Mouse (Mus musculus) hindbrain, embryonic 12.5 days (tissue): ENCODE data around the gene Cenpm. TPM values are rescaled to one million over a fixed set of nuclear protein-coding genes. Genes with fewer than 3 reads are reported as not detected.
A peak's percentile ranks its signal among the peaks of the same experiment; 100 is the strongest.

Experiments
- ATAC-seq: fragments of 200-750 bp; cut with Nextera tagmentation; 2 replicates; pipeline ENCODE4 v1.8.0; 2017; ENCODE audit warnings: moderate TSS enrichment; ENCODE audit not compliant: low FRiP score
- H3K27ac ChIP-seq: fragments of 300-500 bp; sonication (generic); 2 replicates; pipeline ENCODE4 v1.5.1; 2016; ENCODE audit warnings: mild to moderate bottlenecking
- H3K27me3 ChIP-seq: fragments of 300-500 bp; sonication (generic); 2 replicates; pipeline ENCODE4 v1.6.1; 2016; ENCODE audit warnings: mild to moderate bottlenecking
- H3K36me3 ChIP-seq: fragments of 300-500 bp; sonication (generic); 2 replicates; pipeline ENCODE4 v1.6.1; 2016; ENCODE audit warnings: mild to moderate bottlenecking
- H3K4me1 ChIP-seq: fragments of 300-500 bp; sonication (generic); 2 replicates; pipeline ENCODE4 v1.6.1; 2016
- H3K4me2 ChIP-seq: fragments of 300-500 bp; sonication (generic); replicated peaks from 2 replicates; pipeline ENCODE4 v1.6.1; 2016; ENCODE audit warnings: mild to moderate bottlenecking
- H3K4me3 ChIP-seq: fragments of 300-500 bp; sonication (generic); 2 replicates; pipeline ENCODE4 v1.5.1; 2016; ENCODE audit warnings: mild to moderate bottlenecking
- H3K9ac ChIP-seq: fragments of 300-500 bp; sonication (generic); 2 replicates; pipeline ENCODE4 v1.6.1; 2016; ENCODE audit warnings: mild to moderate bottlenecking, moderate library complexity
- H3K9me3 ChIP-seq: fragments of 300-500 bp; sonication (generic); replicated peaks from 2 replicates; pipeline ENCODE4 v1.6.1; 2016; ENCODE audit warnings: mild to moderate bottlenecking
- WGBS: fragments of 180-500 bp; shearing (Covaris S2); methylation state at CpG from one replicate; pipeline ENCODE4 v1.1.7; 2016; 5-methylcytosine and 5-hydroxymethylcytosine counted together
- polyA plus RNA-seq: library from polyadenylated mRNA; unstranded; fragments of >200 nt; fragmentation: Nextera tagmentation; extraction: Ambion mirVana; gene quantifications from 2 replicates; pipeline ENCODE4 v1.2.1, GENCODE M21; 2016

The Cenpm gene
- polyA plus RNA-seq, 1 experiment from 2014 or later: 51.1 TPM

GRCm38 (mm10) chr15:82198342-82198741, 46.2 kb downstream of the Cenpm start:
- Histone ChIP-seq H3K36me3 (peaks cover 96% of the 10 kb centered on the region), H3K4me3 (no peak overlapping the region), H3K9ac (no peak overlapping the region), H3K4me1 (no peaks in the 10 kb centered on the region), H3K27ac (no peak overlapping the region), H3K4me2 (no peak overlapping the region), H3K27me3 (no peaks in the 10 kb centered on the region), H3K9me3 (no peaks in the 10 kb centered on the region)
- 88% methylated on average over 7 of the region's 7 CpGs for WGBS
- ATAC-seq: no peak

- no peak for ATAC-seq
- 96% methylated on average over 11 of the region's 11 CpGs for WGBS
- H3K27ac ChIP-seq: no peak overlapping the region
These were observed 46.6 kb downstream of the Cenpm start for GRCm38 (mm10) chr15:82197937-82198336.

GRCm38 (mm10) chr15:82197246-82197750, 47.2 kb downstream of the Cenpm start:
- Histone ChIP-seq H3K27me3 (no peaks in the 10 kb centered on the region), H3K4me2 (no peak overlapping the region), H3K9ac (no peak overlapping the region), H3K36me3 (peaks cover 96% of the 10 kb centered on the region), H3K27ac (no peak overlapping the region), H3K4me1 (no peaks in the 10 kb centered on the region), H3K4me3 (no peak overlapping the region), H3K9me3 (no peaks in the 10 kb centered on the region)
- ATAC-seq: no peak
- WGBS: 93% methylated on average over 10 of the region's 10 CpGs

More at GRCm38 (mm10) chr15:82197937-82198336, 46.6 kb downstream of the Cenpm start:
- Histone ChIP-seq H3K9me3 (no peaks in the 10 kb centered on the region), H3K4me3 (no peak overlapping the region), H3K36me3 (peaks cover 96% of the 10 kb centered on the region), H3K9ac (no peak overlapping the region), H3K27me3 (no peaks in the 10 kb centered on the region), H3K4me1 (no peaks in the 10 kb centered on the region), H3K4me2 (no peak overlapping the region)

- no peak for ATAC-seq
- Histone ChIP-seq H3K27me3 (no peaks in the 10 kb centered on the region), H3K9me3 (no peaks in the 10 kb centered on the region), H3K4me3 (no peak overlapping the region), H3K9ac (no peak overlapping the region), H3K4me1 (no peaks in the 10 kb centered on the region), H3K27ac (0 out of 2 replicates have a peak overlapping the region, but pooled peaks have one; percentile 7), H3K4me2 (no peak overlapping the region), H3K36me3 (peaks cover 96% of the 10 kb centered on the region)
- WGBS: 90% methylated on average over 12 of the region's 12 CpGs
These were observed 48.2 kb downstream of the Cenpm start for GRCm38 (mm10) chr15:82196300-82196699.

GRCm38 (mm10) chr15:82192617-82193016, 51.9 kb downstream of the Cenpm start:
- Histone ChIP-seq H3K4me1 (no peaks in the 10 kb centered on the region), H3K9me3 (no peaks in the 10 kb centered on the region), H3K36me3 (peaks cover 95% of the 10 kb centered on the region), H3K4me3 (no peak overlapping the region), H3K27ac (no peak overlapping the region), H3K9ac (no peak overlapping the region), H3K27me3 (no peaks in the 10 kb centered on the region), H3K4me2 (no peak overlapping the region)
- WGBS: 84% methylated on average over 8 of the region's 8 CpGs
- ATAC-seq: no peak

GRCm38 (mm10) chr15:82188481-82189240, 55.9 kb downstream of the Cenpm start:
- WGBS: 96% methylated on average over 10 of the region's 10 CpGs
- Histone ChIP-seq H3K4me2 (no peak overlapping the region), H3K9me3 (no peaks in the 10 kb centered on the region), H3K4me3 (no peak overlapping the region), H3K9ac (no peak overlapping the region), H3K4me1 (no peaks in the 10 kb centered on the region), H3K27me3 (no peaks in the 10 kb centered on the region), H3K27ac (no peak overlapping the region), H3K36me3 (peaks cover 96% of the 10 kb centered on the region)
- no peak for ATAC-seq

GRCm38 (mm10) chr15:82187924-82188323, 56.6 kb downstream of the Cenpm start:
- ATAC-seq: no peak
- no peaks in the 10 kb centered on the region for H3K9me3 ChIP-seq
- H3K9ac ChIP-seq: no peak overlapping the region
- H3K4me1 ChIP-seq: no peaks in the 10 kb centered on the region
- WGBS: 86% methylated on average over 1 of the region's 1 CpGs
- H3K27ac ChIP-seq: no peak overlapping the region
- H3K36me3 ChIP-seq: peaks cover 96% of the 10 kb centered on the region
- H3K4me3 ChIP-seq: no peak overlapping the region
- H3K27me3 ChIP-seq: no peaks in the 10 kb centered on the region
- H3K4me2 ChIP-seq: no peak overlapping the region

- peaks cover 96% of the 10 kb centered on the region for H3K36me3 ChIP-seq
- 87% methylated on average over 4 of the region's 4 CpGs for WGBS
These were observed 57.1 kb downstream of the Cenpm start for GRCm38 (mm10) chr15:82187401-82187800.

GRCm38 (mm10) chr15:82186931-82187330, 57.6 kb downstream of the Cenpm start:
- Histone ChIP-seq H3K4me1 (no peaks in the 10 kb centered on the region), H3K9me3 (peaks cover 5% of the 10 kb centered on the region; the same call in 1 of the 2 replicates), H3K27me3 (no peaks in the 10 kb centered on the region), H3K9ac (no peak overlapping the region), H3K4me2 (no peak overlapping the region), H3K27ac (no peak overlapping the region), H3K36me3 (peaks cover 96% of the 10 kb centered on the region), H3K4me3 (no peak overlapping the region)
- 95% methylated on average over 5 of the region's 5 CpGs for WGBS
- no peak for ATAC-seq

More at GRCm38 (mm10) chr15:82187401-82187800, 57.1 kb downstream of the Cenpm start:
- no peak overlapping the region for H3K4me3 ChIP-seq
- no peaks in the 10 kb centered on the region for H3K27me3 ChIP-seq
- no peaks in the 10 kb centered on the region for H3K4me1 ChIP-seq
- H3K9ac ChIP-seq: no peak overlapping the region
- no peak overlapping the region for H3K27ac ChIP-seq
- peaks cover under 1% of the 10 kb centered on the region; the same call in 1 of the 2 replicates for H3K9me3 ChIP-seq
- no peak for ATAC-seq
- H3K4me2 ChIP-seq: no peak overlapping the region

- WGBS: 82% methylated on average over 14 of the region's 14 CpGs
- Histone ChIP-seq H3K9ac (no peak overlapping the region), H3K4me1 (no peaks in the 10 kb centered on the region), H3K27me3 (no peaks in the 10 kb centered on the region), H3K4me3 (no peak overlapping the region), H3K36me3 (peaks cover 96% of the 10 kb centered on the region), H3K27ac (no peak overlapping the region), H3K4me2 (no peak overlapping the region), H3K9me3 (peaks cover 6% of the 10 kb centered on the region; the same call in 1 of the 2 replicates)
- no peak for ATAC-seq
These were observed 58.4 kb downstream of the Cenpm start for GRCm38 (mm10) chr15:82186131-82186530.

GRCm38 (mm10) chr15:82185062-82185783, 59.3 kb downstream of the Cenpm start:
- 91% methylated on average over 14 of the region's 14 CpGs for WGBS
- no peaks in the 10 kb centered on the region for H3K27me3 ChIP-seq
- no peak overlapping the region for H3K4me3 ChIP-seq
- no peak overlapping the region for H3K27ac ChIP-seq
- peaks cover 6% of the 10 kb centered on the region; the same call in 1 of the 2 replicates for H3K9me3 ChIP-seq
- H3K9ac ChIP-seq: no peak overlapping the region
- H3K36me3 ChIP-seq: peaks cover 99% of the 10 kb centered on the region
- H3K4me1 ChIP-seq: no peaks in the 10 kb centered on the region
- no peak overlapping the region for H3K4me2 ChIP-seq
- no peak for ATAC-seq

- Histone ChIP-seq H3K9me3 (peaks cover 6% of the 10 kb centered on the region; the same call in 1 of the 2 replicates), H3K4me3 (no peak overlapping the region)
These were observed 59.9 kb downstream of the Cenpm start for GRCm38 (mm10) chr15:82184656-82185055.

More at GRCm38 (mm10) chr15:82184656-82185055, 59.9 kb downstream of the Cenpm start:
- no peak for ATAC-seq
- peaks cover 99% of the 10 kb centered on the region for H3K36me3 ChIP-seq
- 94% methylated on average over 10 of the region's 10 CpGs for WGBS
- no peaks in the 10 kb centered on the region for H3K27me3 ChIP-seq
- H3K9ac ChIP-seq: no peak overlapping the region
- H3K4me1 ChIP-seq: no peaks in the 10 kb centered on the region
- no peak overlapping the region for H3K4me2 ChIP-seq
- no peak overlapping the region for H3K27ac ChIP-seq
